Mouse (Mus musculus) hindbrain, embryonic 14.5 days (tissue): ENCODE data around the gene Pomgnt1. TPM values are rescaled to one million over a fixed set of nuclear protein-coding genes. Genes with fewer than 3 reads are reported as not detected.

Experiments used
- ATAC-seq: fragments of 200-750 bp; cut with Nextera tagmentation; 2 replicates; pipeline ENCODE4 v1.8.0; 2017; ENCODE audit warnings: moderate number of reproducible peaks, mild to moderate bottlenecking, moderate TSS enrichment, moderate library complexity; ENCODE audit not compliant: low FRiP score
- DNase-seq: peaks from one replicate; pipeline ENCODE4 v3.0.0-alpha.2; 2015; ENCODE audit warnings: low spot score
- H3K27ac ChIP-seq: fragments of 300-500 bp; sonication (generic); 2 replicates; pipeline ENCODE4 v1.5.1; 2014; ENCODE audit warnings: mild to moderate bottlenecking, moderate library complexity
- H3K27me3 ChIP-seq: fragments of 300-500 bp; sonication (generic); 2 replicates; pipeline ENCODE4 v1.6.1; 2014; ENCODE audit warnings: mild to moderate bottlenecking, low read length, mixed read lengths; ENCODE audit not compliant: control insufficient read depth, insufficient read depth
- H3K36me3 ChIP-seq: fragments of 300-500 bp; sonication (generic); replicated peaks from 2 replicates; pipeline ENCODE4 v1.6.1; 2014; ENCODE audit not compliant: control insufficient read depth, insufficient read depth
- H3K4me1 ChIP-seq: fragments of 300-500 bp; sonication (generic); replicated peaks from 2 replicates; pipeline ENCODE4 v1.6.1; 2014; ENCODE audit warnings: antibody characterized with exemption, low read length, mixed read lengths; ENCODE audit not compliant: control insufficient read depth, insufficient read depth
- H3K4me2 ChIP-seq: fragments of 300-500 bp; sonication (generic); replicated peaks from 2 replicates; pipeline ENCODE4 v1.6.1; 2014; ENCODE audit warnings: mild to moderate bottlenecking, moderate library complexity
- H3K4me3 ChIP-seq: fragments of 300-500 bp; sonication (generic); replicated peaks from 2 replicates; pipeline ENCODE4 v1.5.1; 2014; ENCODE audit warnings: mild to moderate bottlenecking, low read length
- H3K9ac ChIP-seq: fragments of 300-500 bp; sonication (generic); 2 replicates; pipeline ENCODE4 v1.6.1; 2014
- H3K9me3 ChIP-seq: fragments of 300-500 bp; sonication (generic); 2 replicates; pipeline ENCODE4 v1.6.1; 2016; ENCODE audit warnings: low read length; ENCODE audit not compliant: control insufficient read depth
- WGBS: fragments of 180-500 bp; shearing (Covaris S2); extraction: QIAGEN DNeasy Blood & Tissue Kit; methylation state at CpG from one replicate; pipeline ENCODE4 v1.1.7; 2014; 5-methylcytosine and 5-hydroxymethylcytosine counted together
- polyA plus RNA-seq: library from polyadenylated mRNA; unstranded; fragments of >200 nt; fragmentation: Nextera tagmentation; extraction: Ambion mirVana; gene quantifications from 2 replicates; pipeline ENCODE4 v1.2.1, GENCODE M21; 2014

Gene Pomgnt1
- polyA plus RNA-seq, 1 experiment from 2014 or later, result 72.1 TPM

- H3K4me3 ChIP-seq, result no peak overlapping the region
- H3K4me2 ChIP-seq, result no peak overlapping the region
- ATAC-seq (no peak), DNase-seq (no peak)
- H3K9me3 ChIP-seq, result no peaks in the 10 kb centered on the region
- no peak overlapping the region for H3K9ac ChIP-seq
- H3K4me1 ChIP-seq, result no peaks in the 10 kb centered on the region
- 82% methylated on average over 8 of the region's 8 CpGs for WGBS
- no peaks in the 10 kb centered on the region for H3K27me3 ChIP-seq
- H3K27ac ChIP-seq, result no peak overlapping the region
- no peaks in the 10 kb centered on the region for H3K36me3 ChIP-seq
Observed at GRCm38 (mm10) chr4:116165708-116166407, 42.2 kb downstream of the Pomgnt1 start.

GRCm38 (mm10) chr4:116167404-116167803 lies 43.8 kb downstream of the Pomgnt1 start, which contains the start of gene Tspan1:
Gene Tspan1 (minus strand): TSS chr4:116167601.
- WGBS, result 30% methylated on average over 7 of the region's 7 CpGs
- Histone ChIP-seq H3K36me3 (no peaks in the 10 kb centered on the region), H3K4me3 (no peak within 1 kb of the TSS), H3K4me1 (no peaks in the 10 kb centered on the region), H3K27me3 (no peaks in the 10 kb centered on the region), H3K27ac (no peak within 1 kb of the TSS), H3K9me3 (no peaks in the 10 kb centered on the region), H3K9ac (no peak within 1 kb of the TSS), H3K4me2 (no peak within 1 kb of the TSS)
- ATAC-seq, result no peak
- DNase-seq, result no peak

GRCm38 (mm10) chr4:116168617-116169352 lies 45.1 kb downstream of the Pomgnt1 start:
- Histone ChIP-seq H3K27me3 (no peaks in the 10 kb centered on the region), H3K36me3 (no peaks in the 10 kb centered on the region), H3K27ac (no peak overlapping the region), H3K4me1 (no peaks in the 10 kb centered on the region), H3K4me3 (no peak overlapping the region), H3K9ac (no peak overlapping the region), H3K9me3 (no peaks in the 10 kb centered on the region), H3K4me2 (no peak overlapping the region)
- DNase-seq, result peak; percentile 73
- peak; percentile 77; the same call in 1 of the 2 replicates for ATAC-seq
- 70% methylated on average over 8 of the region's 8 CpGs for WGBS

- Histone ChIP-seq H3K9ac (no peak overlapping the region), H3K9me3 (no peaks in the 10 kb centered on the region), H3K36me3 (no peaks in the 10 kb centered on the region), H3K27ac (no peak overlapping the region), H3K4me2 (no peak overlapping the region), H3K4me3 (no peak overlapping the region), H3K27me3 (no peaks in the 10 kb centered on the region), H3K4me1 (no peaks in the 10 kb centered on the region)
- ATAC-seq, result peak; percentile 38; the same call in 1 of the 2 replicates
- DNase-seq, result no peak
- 74% methylated on average over 3 of the region's 3 CpGs for WGBS
Observed at GRCm38 (mm10) chr4:116169353-116169672, 45.7 kb downstream of the Pomgnt1 start.

GRCm38 (mm10) chr4:116173072-116173471 lies 49.4 kb downstream of the Pomgnt1 start, which contains the start of the genes 1700042G07Rik and Gm49337:
Gene 1700042G07Rik (plus strand): TSS chr4:116173372.
Gene Gm49337 (plus strand): TSS chr4:116173384.
- Histone ChIP-seq H3K36me3 (no peaks in the 10 kb centered on the region), H3K4me2 (no peak within 1 kb of the TSS), H3K9ac (no peak within 1 kb of the TSS), H3K27ac (no peak within 1 kb of the TSS), H3K9me3 (no peaks in the 10 kb centered on the region), H3K4me1 (peaks cover 22% of the 10 kb centered on the region), H3K27me3 (no peaks in the 10 kb centered on the region), H3K4me3 (no peak within 1 kb of the TSS)
- no peak for ATAC-seq
- 83% methylated on average over 6 of the region's 6 CpGs for WGBS
- no peak for DNase-seq

GRCm38 (mm10) chr4:116173752-116174151 lies 50.1 kb downstream of the Pomgnt1 start:
- Histone ChIP-seq H3K4me1 (peaks cover 22% of the 10 kb centered on the region), H3K9me3 (no peaks in the 10 kb centered on the region), H3K4me2 (no peak overlapping the region), H3K36me3 (no peaks in the 10 kb centered on the region), H3K27ac (no peak overlapping the region), H3K27me3 (no peaks in the 10 kb centered on the region), H3K4me3 (no peak overlapping the region), H3K9ac (no peak overlapping the region)
- WGBS, result 94% methylated on average over 4 of the region's 4 CpGs
- no peak for ATAC-seq
- DNase-seq, result no peak

- ATAC-seq, result no peak
- no peak for DNase-seq
- 49% methylated on average over 6 of the region's 6 CpGs for WGBS
- no peaks in the 10 kb centered on the region for H3K9me3 ChIP-seq
- H3K9ac ChIP-seq, result no peak overlapping the region
- no peak overlapping the region for H3K27ac ChIP-seq
- no peak overlapping the region for H3K4me3 ChIP-seq
- H3K36me3 ChIP-seq, result no peaks in the 10 kb centered on the region
- no peaks in the 10 kb centered on the region for H3K27me3 ChIP-seq
- H3K4me1 ChIP-seq, result peaks cover 22% of the 10 kb centered on the region
- no peak overlapping the region for H3K4me2 ChIP-seq
Observed at GRCm38 (mm10) chr4:116174466-116175116, 51.0 kb downstream of the Pomgnt1 start.

- Histone ChIP-seq H3K4me2 (no peak overlapping the region), H3K4me3 (no peak overlapping the region), H3K36me3 (no peaks in the 10 kb centered on the region), H3K9ac (no peak overlapping the region), H3K27ac (no peak overlapping the region), H3K27me3 (no peaks in the 10 kb centered on the region), H3K9me3 (no peaks in the 10 kb centered on the region), H3K4me1 (peaks cover 22% of the 10 kb centered on the region)
- ATAC-seq (no peak), DNase-seq (no peak)
Observed at GRCm38 (mm10) chr4:116175136-116175535, 51.5 kb downstream of the Pomgnt1 start.
